Mouse (Mus musculus) erythroblast, embryonic 14.5 days (primary cell): ENCODE results near the gene Pdia3.

ENCODE experiments used
- GATA1 ChIP-seq: IDR thresholded peaks from 2 replicates; pipeline ENCODE4 v1.6.1; 2012; ENCODE audit warnings: low read length, inconsistent platforms, mixed read lengths
- TAL1 ChIP-seq: IDR thresholded peaks from 3 replicates; pipeline ENCODE4 v1.6.1; 2012; ENCODE audit warnings: low read length, inconsistent platforms, mixed read lengths

DNA sequence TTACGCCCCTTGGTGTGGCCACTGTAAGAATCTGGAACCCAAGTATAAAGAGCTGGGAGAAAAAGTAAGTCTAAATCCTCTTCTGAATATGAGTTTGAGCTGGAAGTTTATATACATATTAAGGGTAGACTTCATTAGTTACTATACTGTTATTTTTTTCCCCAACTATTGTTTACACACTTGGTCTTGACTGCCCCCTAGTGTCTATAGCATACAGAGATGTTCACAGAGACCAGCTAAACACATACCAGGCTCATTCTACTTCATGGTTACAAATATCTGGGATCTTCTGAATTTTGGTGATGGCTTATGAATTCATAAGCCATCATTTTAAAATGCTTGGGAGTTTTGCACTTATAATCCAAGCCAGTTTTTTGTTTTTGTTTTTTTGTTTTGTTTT lies 21.3 kb downstream of the Pdia3 start:
- TF ChIP-seq GATA1, result no peak
- TF ChIP-seq TAL1, result no peak
